ENCODE assay signal across 20 mouse cellular contexts in the genomic region with DNA sequence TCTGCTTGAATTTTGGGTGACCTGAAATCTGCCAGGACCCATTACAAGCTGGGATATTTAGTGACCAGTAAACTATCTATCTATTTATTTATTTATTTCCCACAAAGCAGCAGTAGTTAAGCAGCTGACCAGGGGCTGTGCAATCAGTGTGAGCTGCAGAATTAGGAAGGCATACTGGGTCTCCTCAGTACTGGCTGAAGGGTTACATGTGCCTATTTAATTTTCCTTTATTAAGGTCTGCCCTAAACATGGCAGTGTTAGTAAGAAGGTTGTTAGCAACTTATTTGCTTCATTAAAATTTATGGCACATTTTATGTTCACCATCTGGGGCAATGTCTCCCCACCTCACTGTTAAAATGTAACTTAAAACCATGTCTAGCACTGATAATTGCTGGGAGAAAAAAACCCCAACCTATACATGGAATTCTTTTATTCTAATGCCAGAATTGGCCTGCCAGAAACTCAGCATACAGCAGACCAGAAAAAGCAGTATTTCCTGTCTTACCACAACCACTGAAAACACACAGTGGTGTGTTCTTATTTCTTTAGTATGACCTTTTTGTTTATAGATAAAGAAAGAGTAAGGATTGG.
A peak's percentile ranks its signal among the peaks of the same experiment; 100 is the strongest.
DNase-seq lines count a peak whose midpoint lies in the region; ATAC-seq lines count a peak whose summit lies in the region.
"Had no signal": no experiment of that assay in that cellular context is flagged by ENCODE, and none has a peak within 500 bp of the region (broad histone marks: within the 10 kb centered on the region; RNA-seq: fewer than 3 reads in every experiment).

No protein-coding gene starts in this region.

- H3K9me3 ChIP-seq in forebrain, embryonic 14.5 days (replicated peaks; ENCODE audit: control insufficient read depth, low read length) = no peaks in the 10 kb centered on the region
- no peaks in the 10 kb centered on the region for H3K9me3 ChIP-seq in forebrain, embryonic 11.5 days (ENCODE audit: control insufficient read depth, low read length)
- no peaks in the 10 kb centered on the region for H3K9me3 ChIP-seq in midbrain, embryonic 13.5 days
- H3K9me3 ChIP-seq in midbrain, embryonic 14.5 days (ENCODE audit: control insufficient read depth, low read length) = peaks cover 6% of the 10 kb centered on the region; the same call in 1 of the 2 replicates
- no peaks in the 10 kb centered on the region for H3K9me3 ChIP-seq in limb, embryonic 11.5 days (ENCODE audit: control insufficient read depth, low read length)
- 0 out of 2 replicates have a peak, but pooled peaks cover 5% of the 10 kb centered on the region for H3K9me3 ChIP-seq in hindbrain, embryonic 13.5 days
- H3K9me3 ChIP-seq: embryonic facial prominence, embryonic 12.5 days; heart, embryonic 15.5 days; lung, embryonic 15.5 days had no signal

- H3K9ac ChIP-seq in forebrain, embryonic 14.5 days (ENCODE audit: low read length) = no peak overlapping the region
- H3K9ac ChIP-seq in forebrain, embryonic 11.5 days (ENCODE audit: low read length) = no peak overlapping the region
- H3K9ac ChIP-seq in midbrain, embryonic 13.5 days (replicated peaks) = no peak overlapping the region
- no peak overlapping the region for H3K9ac ChIP-seq in midbrain, embryonic 14.5 days (replicated peaks; ENCODE audit: low read length)
- no peak overlapping the region for H3K9ac ChIP-seq in limb, embryonic 11.5 days (ENCODE audit: low read length)
- no peak overlapping the region for H3K9ac ChIP-seq in hindbrain, embryonic 13.5 days
- H3K9ac ChIP-seq: embryonic facial prominence, embryonic 12.5 days; heart, embryonic 15.5 days; lung, embryonic 15.5 days had no signal

- H3K4me1 ChIP-seq in forebrain, embryonic 14.5 days (ENCODE audit: control insufficient read depth, insufficient read depth, low read length) = peaks cover 7% of the 10 kb centered on the region
- peaks cover 5% of the 10 kb centered on the region; the same call in 1 of the 2 replicates for H3K4me1 ChIP-seq in forebrain, embryonic 11.5 days (replicated peaks; ENCODE audit: control insufficient read depth, insufficient read depth, low read length)
- peaks cover 21% of the 10 kb centered on the region for H3K4me1 ChIP-seq in midbrain, embryonic 13.5 days (replicated peaks)
- H3K4me1 ChIP-seq in midbrain, embryonic 14.5 days (ENCODE audit: control insufficient read depth, insufficient read depth, low read length) = peaks cover 12% of the 10 kb centered on the region; the same call in 1 of the 2 replicates
- peaks cover 3% of the 10 kb centered on the region; the same call in 1 of the 2 replicates for H3K4me1 ChIP-seq in limb, embryonic 11.5 days (ENCODE audit: control insufficient read depth, insufficient read depth, low read length)
- peaks cover 14% of the 10 kb centered on the region for H3K4me1 ChIP-seq in hindbrain, embryonic 13.5 days (replicated peaks)
- H3K4me1 ChIP-seq: embryonic facial prominence, embryonic 12.5 days; lung, embryonic 15.5 days had no signal

- H3K36me3 ChIP-seq in forebrain, embryonic 14.5 days (ENCODE audit: control insufficient read depth, insufficient read depth, low read length) = no peaks in the 10 kb centered on the region
- H3K36me3 ChIP-seq in forebrain, embryonic 11.5 days (ENCODE audit: control insufficient read depth, insufficient read depth, low read length) = no peaks in the 10 kb centered on the region
- no peaks in the 10 kb centered on the region for H3K36me3 ChIP-seq in midbrain, embryonic 13.5 days
- H3K36me3 ChIP-seq in midbrain, embryonic 14.5 days (ENCODE audit: control insufficient read depth, insufficient read depth, low read length) = no peaks in the 10 kb centered on the region
- no peaks in the 10 kb centered on the region for H3K36me3 ChIP-seq in limb, embryonic 11.5 days (ENCODE audit: control insufficient read depth, insufficient read depth, low read length)
- H3K36me3 ChIP-seq in hindbrain, embryonic 13.5 days = no peaks in the 10 kb centered on the region
- H3K36me3 ChIP-seq: embryonic facial prominence, embryonic 12.5 days; heart, embryonic 15.5 days; hindbrain, embryonic 10.5 days; lung, embryonic 15.5 days had no signal

- H3K27me3 ChIP-seq in forebrain, embryonic 14.5 days (replicated peaks; ENCODE audit: control insufficient read depth, insufficient read depth, low read length) = no peaks in the 10 kb centered on the region
- no peaks in the 10 kb centered on the region for H3K27me3 ChIP-seq in forebrain, embryonic 11.5 days (ENCODE audit: control insufficient read depth, insufficient read depth, low read length)
- no peaks in the 10 kb centered on the region for H3K27me3 ChIP-seq in midbrain, embryonic 13.5 days
- H3K27me3 ChIP-seq in midbrain, embryonic 14.5 days (ENCODE audit: control insufficient read depth, insufficient read depth, low read length) = no peaks in the 10 kb centered on the region
- no peaks in the 10 kb centered on the region for H3K27me3 ChIP-seq in limb, embryonic 11.5 days (ENCODE audit: control insufficient read depth, insufficient read depth, low read length)
- H3K27me3 ChIP-seq in hindbrain, embryonic 13.5 days = no peaks in the 10 kb centered on the region
- H3K27me3 ChIP-seq: embryonic facial prominence, embryonic 12.5 days; heart, embryonic 15.5 days; lung, embryonic 15.5 days had no signal

- no peak overlapping the region for H3K4me3 ChIP-seq in forebrain, embryonic 14.5 days (ENCODE audit: low read depth, low read length)
- H3K4me3 ChIP-seq in forebrain, embryonic 11.5 days (ENCODE audit: low read depth, low read length) = no peak overlapping the region
- H3K4me3 ChIP-seq in midbrain, embryonic 13.5 days (replicated peaks) = no peak overlapping the region
- no peak overlapping the region for H3K4me3 ChIP-seq in midbrain, embryonic 14.5 days (replicated peaks; ENCODE audit: low read depth, low read length)
- no peak overlapping the region for H3K4me3 ChIP-seq in limb, embryonic 11.5 days (ENCODE audit: low read depth, low read length)
- no peak overlapping the region for H3K4me3 ChIP-seq in hindbrain, embryonic 13.5 days
- H3K4me3 ChIP-seq: embryonic facial prominence, embryonic 12.5 days; heart, embryonic 15.5 days; hindbrain, embryonic 10.5 days; lung, embryonic 15.5 days had no signal

- DNase-seq in forebrain, embryonic 14.5 days (ENCODE audit: low spot score) = peak; percentile 67
- no peak for DNase-seq in forebrain, embryonic 11.5 days (ENCODE audit: low spot score)
- DNase-seq in midbrain, embryonic 14.5 days = no peak
- peak; percentile 40 for DNase-seq in limb, embryonic 11.5 days (ENCODE audit: low spot score)
- no peak for DNase-seq in layer of hippocampus, postnatal 14 days (ENCODE audit: low spot score in 2 of 2)
- DNase-seq: adrenal gland, postnatal 10 days; B cell, adult 2 months; cerebellum, adult 11-12 months; cerebellum, postnatal 25 days; heart, adult 11 months; kidney, postnatal 14 days; layer of hippocampus, adult 9-11 months; thymus, postnatal 36 days had no signal

- H3K27ac ChIP-seq in forebrain, embryonic 14.5 days (ENCODE audit: low read depth, low read length) = no peak overlapping the region; the same call in 1 of the 2 replicates
- no peak overlapping the region for H3K27ac ChIP-seq in forebrain, embryonic 11.5 days (ENCODE audit: low read depth, low read length)
- 0 out of 2 replicates have a peak overlapping the region, but pooled peaks have one; percentile 35 for H3K27ac ChIP-seq in midbrain, embryonic 13.5 days
- H3K27ac ChIP-seq in midbrain, embryonic 14.5 days (replicated peaks; ENCODE audit: low read depth, low read length) = no peak overlapping the region
- no peak overlapping the region; the same call in 1 of the 2 replicates for H3K27ac ChIP-seq in limb, embryonic 11.5 days (replicated peaks; ENCODE audit: low read depth, low read length)
- no peak overlapping the region; the same call in 1 of the 2 replicates for H3K27ac ChIP-seq in hindbrain, embryonic 13.5 days
- H3K27ac ChIP-seq: embryonic facial prominence, embryonic 12.5 days; heart, embryonic 15.5 days; hindbrain, embryonic 10.5 days; lung, embryonic 15.5 days had no signal

- no peak overlapping the region for H3K4me2 ChIP-seq in forebrain, embryonic 14.5 days (ENCODE audit: low read length)
- no peak overlapping the region for H3K4me2 ChIP-seq in forebrain, embryonic 11.5 days (ENCODE audit: low read depth, low read length, severe bottlenecking)
- H3K4me2 ChIP-seq in midbrain, embryonic 13.5 days (replicated peaks) = no peak overlapping the region
- no peak overlapping the region for H3K4me2 ChIP-seq in midbrain, embryonic 14.5 days (ENCODE audit: low read length)
- no peak overlapping the region for H3K4me2 ChIP-seq in limb, embryonic 11.5 days (ENCODE audit: low read depth, severe bottlenecking)
- H3K4me2 ChIP-seq in hindbrain, embryonic 13.5 days = no peak overlapping the region
- H3K4me2 ChIP-seq: embryonic facial prominence, embryonic 12.5 days; heart, embryonic 15.5 days; liver, embryonic 11.5 days; lung, embryonic 15.5 days had no signal

- peak; percentile 49; the same call in 1 of the 2 replicates for ATAC-seq in forebrain, embryonic 14.5 days
- no peak for ATAC-seq in forebrain, embryonic 11.5 days (replicated peaks; ENCODE audit: low FRiP score)
- no peak for ATAC-seq in midbrain, embryonic 13.5 days
- ATAC-seq in midbrain, embryonic 14.5 days (ENCODE audit: low FRiP score, low TSS enrichment) = no peak
- peak; percentile 97 for ATAC-seq in limb, embryonic 11.5 days (ENCODE audit: insufficient number of reproducible peaks, low FRiP score, low TSS enrichment, low read depth)
- no peak for ATAC-seq in hindbrain, embryonic 13.5 days (ENCODE audit: low FRiP score)

Comparison
In these comparisons a context has a peak if more than half of its experiments do, and no peak if none do; other contexts are left out.
1. ATAC-seq: peak in forebrain, embryonic 14.5 days (single experiment) and limb, embryonic 11.5 days (single experiment); none in forebrain, embryonic 11.5 days (single experiment), midbrain, embryonic 13.5 days (single experiment), midbrain, embryonic 14.5 days (single experiment) and hindbrain, embryonic 13.5 days (single experiment).
2. DNase-seq: peak in forebrain, embryonic 14.5 days (single experiment) and limb, embryonic 11.5 days (single experiment); none in forebrain, embryonic 11.5 days (single experiment), midbrain, embryonic 14.5 days (single experiment) and layer of hippocampus, postnatal 14 days (0 of 2).